Mouse (Mus musculus) spleen, adult 18-20 months (tissue): Measurements from ENCODE around the gene Tle2.

Experiments
- DNase-seq, 2 experiments: peaks; one replicate each; pipeline ENCODE4 v3.0.0; 2022; ENCODE audit warnings: mixed read lengths in 2 of 2

Gene Tle2

DNA sequence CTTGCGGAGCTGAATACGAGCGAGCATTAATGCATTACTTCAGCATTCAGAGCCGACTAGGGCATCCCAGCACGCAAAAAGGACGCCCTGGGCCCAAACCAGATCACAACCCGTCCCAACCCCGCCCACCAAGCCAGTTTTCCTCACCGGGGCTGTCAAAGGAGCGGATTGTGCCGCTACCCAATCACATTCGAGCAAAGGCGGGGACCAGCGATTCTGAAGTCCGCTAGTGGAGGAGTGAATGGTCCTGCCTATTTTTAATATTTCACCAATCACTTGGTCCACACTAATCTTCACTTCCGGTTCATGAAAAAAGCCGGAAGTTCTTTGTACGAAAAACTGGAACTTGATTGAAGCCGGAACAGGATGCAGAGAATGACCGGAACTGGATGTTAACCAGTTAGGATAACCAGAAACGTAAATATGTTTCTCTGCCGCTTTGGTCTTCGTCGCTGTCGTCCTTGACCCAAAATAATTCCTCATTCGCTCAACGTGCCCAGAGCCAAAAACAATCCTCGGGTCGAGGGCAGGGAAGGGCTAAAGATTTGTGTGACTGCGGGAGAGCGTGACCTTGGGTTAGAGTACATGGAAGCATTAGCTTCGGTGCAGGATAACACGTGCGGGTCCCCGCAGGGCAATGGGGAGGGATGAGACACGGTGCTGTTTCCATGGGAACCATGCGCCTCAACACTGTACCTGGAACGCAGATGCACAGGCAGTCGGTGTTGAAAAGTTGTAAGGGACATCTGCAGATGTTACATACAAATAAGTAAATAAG, 31.8 kb downstream of the Tle2 start, which contains the start of gene BC025920:
Gene BC025920, plus strand, starts transcription at position 297 of the 778 bp plus-strand sequence.
- DNase-seq: peak; percentile 84 to 88

- no peak for DNase-seq
These were observed 33.9 kb downstream of the Tle2 start for GRCm38 (mm10) chr10:81608308-81608707.

DNA sequence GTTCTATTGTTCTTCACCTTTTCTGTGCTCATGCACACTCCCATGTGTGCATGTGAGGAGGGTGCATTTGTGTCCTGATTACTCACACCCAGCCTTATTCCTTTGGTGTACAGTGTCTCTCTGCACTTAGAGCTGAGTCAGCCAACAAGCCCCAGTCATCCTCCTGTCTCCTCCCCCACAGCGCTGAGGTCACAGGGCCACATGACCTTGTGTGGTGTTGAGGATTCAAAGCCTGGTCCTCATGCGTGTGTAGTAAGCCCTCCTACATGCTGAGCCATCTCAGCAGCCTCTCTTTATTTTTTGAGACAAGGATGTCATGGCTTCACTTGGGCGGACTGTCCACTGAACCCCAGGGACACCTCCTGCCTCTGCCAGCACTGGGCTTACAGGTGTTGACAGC, 38.4 kb downstream of the Tle2 start:
- DNase-seq: no peak

DNA sequence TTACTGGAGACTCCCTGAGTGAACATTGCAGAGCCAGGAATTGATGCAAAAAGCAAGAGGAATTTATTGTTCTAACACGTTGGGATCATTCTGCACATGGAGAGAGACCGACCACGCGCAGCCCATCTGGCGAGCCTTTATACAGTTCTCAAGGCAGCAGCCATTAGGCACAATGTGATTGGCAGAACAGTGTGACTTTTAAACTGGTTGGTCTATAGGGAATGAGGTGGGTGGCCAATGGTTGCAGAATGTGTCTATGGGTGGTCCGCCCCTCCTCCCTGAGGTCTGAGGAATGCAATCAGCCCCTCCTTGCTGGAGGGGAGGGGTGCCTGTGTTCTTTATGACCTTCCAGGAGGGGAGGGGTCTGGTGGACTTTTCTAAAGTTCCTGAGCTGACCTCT, 41.1 kb downstream of the Tle2 start:
- DNase-seq: no peak

DNA sequence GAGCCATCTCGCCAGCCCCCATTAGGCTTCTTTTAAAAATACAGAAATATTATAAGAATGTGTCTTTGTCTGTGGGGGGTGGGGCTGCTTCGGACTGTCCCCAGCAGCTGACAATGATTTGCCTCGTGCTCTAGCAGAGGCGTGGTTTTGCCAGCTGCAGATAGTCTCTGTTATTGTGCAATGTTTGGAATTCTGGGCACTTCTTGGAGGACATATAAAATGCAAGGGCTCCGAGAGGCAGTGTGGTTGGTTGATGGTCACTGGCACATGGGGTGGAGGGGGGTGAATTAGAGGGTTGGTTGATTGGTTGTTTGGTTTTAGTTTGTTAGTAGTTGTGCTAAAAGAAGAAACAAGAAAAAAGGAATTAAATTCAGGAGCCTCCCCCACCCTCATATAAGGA, 45.6 kb downstream of the Tle2 start:
- DNase-seq: no peak

- no peak for DNase-seq
These were observed 46.4 kb downstream of the Tle2 start for GRCm38 (mm10) chr10:81620786-81621185.

- no peak for DNase-seq
These were observed 49.1 kb downstream of the Tle2 start for GRCm38 (mm10) chr10:81623441-81623840.

DNA sequence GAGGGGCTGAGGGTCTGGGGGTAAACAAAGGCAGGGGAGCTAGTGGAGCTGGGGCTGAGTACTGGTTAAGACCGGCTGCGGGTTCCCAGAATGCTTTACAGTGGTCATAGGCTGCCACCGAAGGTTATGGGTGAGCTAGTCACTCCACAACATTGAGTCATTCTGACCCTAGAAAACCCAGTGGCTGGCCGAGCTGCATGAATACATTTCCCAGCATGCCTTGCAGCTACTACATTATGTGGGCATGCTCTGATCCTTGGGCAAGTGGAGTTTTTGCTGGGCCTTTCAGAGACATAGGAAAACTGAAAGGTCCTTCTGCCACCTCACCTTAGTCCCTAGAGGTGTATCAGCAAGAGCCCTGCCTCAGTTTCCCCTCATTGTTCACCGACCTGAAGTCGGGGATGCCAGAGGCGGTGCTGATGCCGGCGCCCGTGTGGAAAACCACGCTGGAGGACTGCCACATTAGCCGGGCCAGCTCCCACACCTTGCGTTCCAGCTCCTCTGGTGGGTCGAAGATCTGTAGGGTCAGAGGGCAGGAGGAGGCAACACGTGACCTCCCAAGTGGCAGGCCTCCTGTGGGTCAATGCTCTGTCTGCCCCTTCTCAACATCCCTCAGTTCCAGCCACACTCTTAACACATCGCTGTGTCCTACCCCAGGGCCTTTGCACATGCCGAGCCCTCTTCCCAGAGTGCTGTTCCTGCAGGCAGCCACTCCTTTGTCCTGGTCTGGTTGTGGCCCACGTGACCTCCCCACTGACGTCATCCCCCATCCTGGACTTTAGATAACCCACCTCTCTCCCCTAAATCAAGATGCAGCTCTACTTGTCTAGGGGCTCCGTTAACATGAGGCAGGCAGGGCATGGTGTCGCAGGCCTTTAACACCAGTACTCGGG, 52.0 kb downstream of the Tle2 start:
- no peak for DNase-seq

DNA sequence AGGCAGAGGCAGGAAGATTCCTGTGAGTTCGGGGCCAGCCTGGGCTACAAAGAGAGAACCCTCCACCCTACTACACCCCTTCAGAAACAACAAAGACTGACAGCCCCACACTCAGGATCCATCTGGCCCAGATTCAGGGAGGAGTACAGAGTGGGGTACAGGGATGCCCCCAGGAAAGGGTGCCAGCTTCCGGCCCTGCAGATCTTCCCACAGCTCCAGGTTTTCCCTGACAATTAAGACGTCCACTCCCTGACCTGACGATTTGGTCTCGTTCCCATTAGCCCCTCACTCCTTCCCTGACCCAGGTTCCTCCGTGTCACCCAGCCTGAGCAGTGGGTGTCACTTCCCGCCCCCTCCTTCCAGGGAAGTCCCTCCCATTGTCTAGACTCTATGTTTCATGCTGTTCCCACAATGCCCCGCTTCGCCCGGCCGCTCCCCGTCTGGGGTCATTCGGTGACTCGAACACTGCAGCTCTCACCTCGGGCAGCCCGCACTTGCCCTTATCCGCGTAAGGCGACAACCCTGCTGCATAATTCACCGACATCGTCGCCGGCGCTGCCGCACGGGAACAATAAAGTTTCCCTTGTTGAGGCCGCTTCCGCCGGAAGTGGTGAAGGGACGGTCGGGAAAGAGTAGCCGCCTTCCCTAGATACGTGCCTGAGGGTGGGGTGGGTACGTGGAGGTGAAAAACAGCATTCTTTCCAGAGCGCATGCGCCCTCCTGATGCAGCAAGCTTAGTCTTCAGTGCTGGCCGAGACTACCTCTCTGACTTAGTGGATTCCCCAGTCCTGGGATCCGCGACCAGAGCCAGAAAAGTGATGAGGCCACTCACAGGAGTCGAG, 52.9 kb downstream of the Tle2 start, which contains the start of gene Sirt6:
Gene Sirt6, minus strand, starts transcription at position 804 of the 842 bp plus-strand sequence.
- peak; percentile 82 to 84 for DNase-seq

GRCm38 (mm10) chr10:81627836-81628220, 53.5 kb downstream of the Tle2 start:
- peak in 1 of 2 experiments; percentile 28 for DNase-seq

- DNase-seq: no peak
These were observed 54.0 kb downstream of the Tle2 start, which contains the start of gene Ankrd24 for GRCm38 (mm10) chr10:81628390-81628789. TSS of gene Ankrd24 (plus strand) at chr10:81628540.

DNA sequence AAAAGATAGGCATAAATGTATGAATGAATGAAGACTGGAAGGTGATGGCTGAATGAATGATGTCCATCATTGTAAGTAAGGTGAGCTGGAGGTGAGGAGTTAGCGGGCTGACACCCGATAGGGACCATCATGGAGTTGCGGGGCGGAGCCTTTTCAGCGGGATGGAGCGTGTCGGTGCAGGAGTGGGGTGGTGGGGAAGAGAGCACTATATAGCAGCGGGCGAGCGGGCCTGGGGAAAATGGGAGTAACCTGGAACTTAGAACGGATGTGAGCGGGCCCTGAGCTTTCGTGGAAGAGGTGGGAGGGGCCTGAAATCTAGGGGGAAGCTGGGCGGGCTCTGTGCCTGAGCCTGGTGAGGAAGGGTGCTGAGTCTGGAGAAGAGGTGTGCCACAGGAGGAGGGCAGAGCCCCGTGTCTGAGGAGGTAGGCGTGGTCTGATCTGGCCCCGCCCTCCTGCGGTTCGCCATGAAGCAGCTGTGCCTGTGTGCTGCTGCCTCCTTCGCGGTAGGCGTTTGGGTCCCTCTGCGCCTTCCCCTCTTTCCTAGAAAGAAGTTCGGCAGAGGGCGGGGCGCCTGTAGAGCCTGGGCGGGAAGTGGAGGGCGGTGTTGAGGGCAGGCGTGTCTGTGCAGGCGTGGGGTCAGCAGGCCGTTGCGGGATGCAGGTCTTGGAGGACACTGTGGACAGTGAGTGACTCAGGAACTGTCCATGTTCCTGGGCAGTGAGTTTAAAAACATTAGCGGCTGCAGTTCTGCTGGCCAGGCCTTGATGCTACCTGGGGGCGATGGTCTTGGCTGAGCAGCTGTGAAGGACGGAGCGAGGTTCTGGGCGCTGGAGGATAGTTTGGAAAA, 59.1 kb downstream of the Tle2 start:
- DNase-seq: peak; percentile 70 to 78

DNA sequence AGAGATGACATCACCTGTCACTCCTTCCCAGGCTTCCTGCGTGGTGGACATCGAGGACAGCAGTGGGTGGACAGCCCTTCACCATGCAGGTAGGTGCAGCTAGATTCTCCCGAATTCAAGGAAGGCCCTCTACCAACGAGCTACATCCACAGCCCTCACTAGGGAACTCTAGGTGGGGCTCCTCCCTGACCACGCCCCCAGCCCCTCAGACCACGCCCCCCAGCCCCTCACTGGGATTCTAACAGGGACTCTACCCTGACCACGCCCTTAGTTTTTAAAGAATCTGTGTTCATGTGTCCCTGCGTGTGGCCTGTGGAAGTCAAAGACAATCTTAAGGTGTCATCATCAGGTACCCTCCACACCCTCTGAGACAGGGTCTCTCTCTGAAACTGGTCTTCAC, 62.0 kb downstream of the Tle2 start:
- DNase-seq: no peak

GRCm38 (mm10) chr10:81638101-81638500, 63.7 kb downstream of the Tle2 start:
- no peak for DNase-seq
